Mouse (Mus musculus) stomach, embryonic 16.5 days (tissue): Measurements from ENCODE around the gene Abcb11. TPM values are rescaled to one million over a fixed set of nuclear protein-coding genes. Genes with fewer than 3 reads are reported as not detected.

ENCODE experiments used
- ATAC-seq: fragments of 200-750 bp; cut with Nextera tagmentation; 2 replicates; pipeline ENCODE4 v1.8.0; 2017; ENCODE audit warnings: moderate number of reproducible peaks, moderate TSS enrichment; ENCODE audit not compliant: insufficient read depth, low FRiP score
- H3K27ac ChIP-seq: fragments of 300-500 bp; sonication (generic); 2 replicates; pipeline ENCODE4 v1.5.1; 2014; ENCODE audit warnings: low read length
- H3K27me3 ChIP-seq: fragments of 300-500 bp; sonication (generic); 2 replicates; pipeline ENCODE4 v1.6.1; 2014; ENCODE audit warnings: low read length, control low read depth, mixed read lengths; ENCODE audit not compliant: control insufficient read depth, insufficient read depth
- H3K36me3 ChIP-seq: fragments of 300-500 bp; sonication (generic); 2 replicates; pipeline ENCODE4 v1.6.1; 2014; ENCODE audit warnings: low read length; ENCODE audit not compliant: control insufficient read depth, insufficient read depth
- H3K4me1 ChIP-seq: fragments of 300-500 bp; sonication (generic); 2 replicates; pipeline ENCODE4 v1.6.1; 2014; ENCODE audit warnings: low read length, control low read depth, mixed read lengths; ENCODE audit not compliant: control insufficient read depth, insufficient read depth
- H3K4me2 ChIP-seq: fragments of 300-500 bp; sonication (generic); 2 replicates; pipeline ENCODE4 v1.6.1; 2014; ENCODE audit warnings: low read depth, low read length, mixed read lengths
- H3K4me3 ChIP-seq: fragments of 300-500 bp; sonication (generic); replicated peaks from 2 replicates; pipeline ENCODE4 v1.5.1; 2014; ENCODE audit warnings: mild to moderate bottlenecking, low read length
- H3K9ac ChIP-seq: fragments of 300-500 bp; sonication (generic); 2 replicates; pipeline ENCODE4 v1.6.1; 2014; ENCODE audit warnings: low read length
- H3K9me3 ChIP-seq: fragments of 300-500 bp; sonication (generic); replicated peaks from 2 replicates; pipeline ENCODE4 v1.6.1; 2016; ENCODE audit warnings: low read length, control low read depth; ENCODE audit not compliant: control insufficient read depth
- WGBS: fragments of 180-500 bp; shearing (Covaris S2); extraction: QIAGEN DNeasy Blood & Tissue Kit; methylation state at CpG from one replicate; pipeline ENCODE4 v1.1.7; 2014; 5-methylcytosine and 5-hydroxymethylcytosine counted together
- polyA plus RNA-seq: library from polyadenylated mRNA; unstranded; fragments of >200 nt; fragmentation: Nextera tagmentation; extraction: Ambion mirVana; gene quantifications from 2 replicates; pipeline ENCODE4 v1.2.1, GENCODE M21; 2015

Gene Abcb11
- polyA plus RNA-seq, 1 experiment from 2014 or later, result 1.1 TPM

DNA sequence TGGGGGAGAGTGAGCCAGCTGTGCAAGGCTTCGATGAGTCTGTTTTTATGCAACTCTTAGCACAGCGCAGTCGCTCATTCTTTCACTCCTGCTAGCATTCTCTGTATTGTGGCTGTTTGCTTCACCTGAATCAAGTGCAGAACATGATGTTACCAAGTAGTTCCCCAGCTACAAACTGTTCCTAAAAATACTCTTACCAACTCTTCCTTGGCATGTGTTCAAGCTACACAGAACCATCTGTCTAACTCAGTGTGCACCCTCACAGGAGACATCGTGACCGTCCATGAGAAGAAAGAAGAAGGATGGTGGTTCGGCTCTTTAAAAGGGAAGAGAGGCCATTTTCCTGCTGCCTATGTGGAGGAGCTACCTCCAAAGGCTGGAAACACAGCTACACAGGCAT is 153.7 kb downstream of the Abcb11 start:
- Histone ChIP-seq H3K27me3 (no peaks in the 10 kb centered on the region), H3K4me3 (no peak overlapping the region), H3K36me3 (peaks cover 9% of the 10 kb centered on the region), H3K4me2 (no peak overlapping the region), H3K9ac (no peak overlapping the region), H3K9me3 (no peaks in the 10 kb centered on the region), H3K27ac (no peak overlapping the region), H3K4me1 (no peaks in the 10 kb centered on the region)
- ATAC-seq, result no peak
- WGBS, result 80% methylated on average over 6 of the region's 6 CpGs

Other genes starting within 250 kb of the Abcb11 start
- 12.3 and 12.8 TPM in 2 replicates for gene Nostrin, start 206.8 kb downstream of the Abcb11 start, polyA plus RNA-seq
- gene Spc25, start 136.4 kb downstream of the Abcb11 start, polyA plus RNA-seq, result 139 and 142 TPM in 2 replicates
- gene G6pc2, start 131.5 kb downstream of the Abcb11 start, polyA plus RNA-seq, result 0.92 and 1.0 TPM in 2 replicates
- gene Dhrs9, start 37.8 kb upstream of the Abcb11 start, polyA plus RNA-seq, result 2.0 and 2.7 TPM in 2 replicates
- gene Lrp2, start 243.4 kb upstream of the Abcb11 start, polyA plus RNA-seq, result 0.61 and 0.63 TPM in 2 replicates